Mouse (Mus musculus) midbrain, embryonic 12.5 days (tissue): ENCODE results near the gene Ccdc14. TPM values are rescaled to one million over a fixed set of nuclear protein-coding genes. Genes with fewer than 3 reads are reported as not detected.
"Not testable (repeated sequence)": the region's sequence is repeated elsewhere in the genome, so short reads cannot be mapped to it uniquely, and the experiment has no call there.

Experiments
- ATAC-seq: fragments of 200-750 bp; cut with Nextera tagmentation; 2 replicates; pipeline ENCODE4 v1.8.0; 2017; ENCODE audit warnings: low read depth, moderate TSS enrichment, moderate library complexity; ENCODE audit not compliant: low FRiP score
- H3K27ac ChIP-seq: fragments of 300-500 bp; sonication (generic); replicated peaks from 2 replicates; pipeline ENCODE4 v1.5.1; 2016; ENCODE audit warnings: mild to moderate bottlenecking
- H3K27me3 ChIP-seq: fragments of 300-500 bp; sonication (generic); 2 replicates; pipeline ENCODE4 v1.6.1; 2016; ENCODE audit warnings: mild to moderate bottlenecking
- H3K36me3 ChIP-seq: fragments of 300-500 bp; sonication (generic); 2 replicates; pipeline ENCODE4 v1.6.1; 2016
- H3K4me1 ChIP-seq: fragments of 300-500 bp; sonication (generic); 2 replicates; pipeline ENCODE4 v1.6.1; 2016
- H3K4me2 ChIP-seq: fragments of 300-500 bp; sonication (generic); replicated peaks from 2 replicates; pipeline ENCODE4 v1.6.1; 2016; ENCODE audit warnings: mild to moderate bottlenecking, moderate library complexity
- H3K4me3 ChIP-seq: fragments of 300-500 bp; sonication (generic); 2 replicates; pipeline ENCODE4 v1.5.1; 2016; ENCODE audit warnings: mild to moderate bottlenecking
- H3K9ac ChIP-seq: fragments of 300-500 bp; sonication (generic); replicated peaks from 2 replicates; pipeline ENCODE4 v1.6.1; 2016; ENCODE audit warnings: mild to moderate bottlenecking, moderate library complexity
- H3K9me3 ChIP-seq: fragments of 300-500 bp; sonication (generic); 2 replicates; pipeline ENCODE4 v1.6.1; 2016; ENCODE audit warnings: mild to moderate bottlenecking
- WGBS: fragments of 180-500 bp; shearing (Covaris S2); methylation state at CpG from one replicate; pipeline ENCODE4 v1.1.7; 2016; 5-methylcytosine and 5-hydroxymethylcytosine counted together
- polyA plus RNA-seq: library from polyadenylated mRNA; unstranded; fragments of >200 nt; fragmentation: Nextera tagmentation; extraction: Ambion mirVana; gene quantifications from 2 replicates; pipeline ENCODE4 v1.2.1, GENCODE M21; 2016

The Ccdc14 gene
- polyA plus RNA-seq, 1 experiment from 2014 or later, result 8.9 TPM

- peaks cover 6% of the 10 kb centered on the region; the same call in 1 of the 2 replicates for H3K4me1 ChIP-seq
- H3K36me3 ChIP-seq, result no peaks in the 10 kb centered on the region
- no peak overlapping the region for H3K4me3 ChIP-seq
- H3K9me3 ChIP-seq, result no peaks in the 10 kb centered on the region
- no peak overlapping the region for H3K4me2 ChIP-seq
- H3K9ac ChIP-seq, result no peak overlapping the region
- H3K27ac ChIP-seq, result no peak overlapping the region
- no peak for ATAC-seq
- 54% methylated on average over 3 of the region's 3 CpGs for WGBS
- H3K27me3 ChIP-seq, result peaks cover 31% of the 10 kb centered on the region
These were observed 17.6 kb upstream of the Ccdc14 start for GRCm38 (mm10) chr16:34672822-34673221.

GRCm38 (mm10) chr16:34674365-34674764 lies 16.1 kb upstream of the Ccdc14 start:
- Histone ChIP-seq H3K4me3 (no peak overlapping the region), H3K27ac (no peak overlapping the region), H3K4me1 (peaks cover 6% of the 10 kb centered on the region; the same call in 1 of the 2 replicates), H3K9me3 (no peaks in the 10 kb centered on the region), H3K9ac (no peak overlapping the region), H3K36me3 (no peaks in the 10 kb centered on the region), H3K4me2 (no peak overlapping the region), H3K27me3 (peaks cover 16% of the 10 kb centered on the region)
- 89% methylated on average over 6 of the region's 6 CpGs for WGBS
- no peak for ATAC-seq

GRCm38 (mm10) chr16:34681823-34682222 lies 8.6 kb upstream of the Ccdc14 start:
- ATAC-seq, result no peak
- Histone ChIP-seq H3K36me3 (no peaks in the 10 kb centered on the region), H3K9me3 (no peaks in the 10 kb centered on the region), H3K27me3 (no peaks in the 10 kb centered on the region), H3K4me3 (no peak overlapping the region), H3K4me2 (no peak overlapping the region), H3K27ac (no peak overlapping the region), H3K4me1 (no peaks in the 10 kb centered on the region), H3K9ac (no peak overlapping the region)

GRCm38 (mm10) chr16:34689879-34690278 lies 537 bp upstream of the Ccdc14 start:
- no peaks in the 10 kb centered on the region for H3K36me3 ChIP-seq
- 77% methylated on average over 3 of the region's 3 CpGs for WGBS
- peak overlapping the region; percentile 67 for H3K4me3 ChIP-seq
- no peak overlapping the region for H3K9ac ChIP-seq
- no peaks in the 10 kb centered on the region for H3K9me3 ChIP-seq
- H3K27me3 ChIP-seq, result no peaks in the 10 kb centered on the region
- peaks cover 13% of the 10 kb centered on the region for H3K4me1 ChIP-seq
- 0 out of 2 replicates have a peak overlapping the region, but pooled peaks have one; percentile 86 for H3K4me2 ChIP-seq
- peak overlapping the region; percentile 69; the same call in 1 of the 2 replicates for H3K27ac ChIP-seq
- peak; percentile 50; the same call in 1 of the 2 replicates for ATAC-seq

GRCm38 (mm10) chr16:34691156-34691555 lies 740 bp downstream of the Ccdc14 start:
- H3K27ac ChIP-seq, result peak overlapping the region; percentile 69
- H3K36me3 ChIP-seq, result peaks cover 6% of the 10 kb centered on the region; the same call in 1 of the 2 replicates
- no peaks in the 10 kb centered on the region for H3K27me3 ChIP-seq
- H3K4me3 ChIP-seq, result peak overlapping the region; percentile 67
- 8% methylated on average over 11 of the region's 11 CpGs for WGBS
- peak overlapping the region; percentile 63 for H3K9ac ChIP-seq
- no peaks in the 10 kb centered on the region for H3K9me3 ChIP-seq
- H3K4me2 ChIP-seq, result peak overlapping the region; percentile 86
- peaks cover 13% of the 10 kb centered on the region for H3K4me1 ChIP-seq
- no peak for ATAC-seq

GRCm38 (mm10) chr16:34694477-34694876 lies 4.1 kb downstream of the Ccdc14 start:
- H3K4me1 ChIP-seq, result peaks cover 13% of the 10 kb centered on the region
- peaks cover 23% of the 10 kb centered on the region for H3K36me3 ChIP-seq
- no peaks in the 10 kb centered on the region for H3K27me3 ChIP-seq
- H3K4me2 ChIP-seq, result no peak overlapping the region
- H3K9me3 ChIP-seq, result no peaks in the 10 kb centered on the region
- H3K27ac ChIP-seq, result no peak overlapping the region
- no peak overlapping the region for H3K4me3 ChIP-seq
- 94% methylated on average over 6 of the region's 7 CpGs for WGBS
- no peak overlapping the region for H3K9ac ChIP-seq
- no peak for ATAC-seq

GRCm38 (mm10) chr16:34698721-34699120 lies 8.3 kb downstream of the Ccdc14 start:
- not testable (repeated sequence) for H3K4me2 ChIP-seq, ATAC-seq, H3K27me3 ChIP-seq, H3K27ac ChIP-seq, H3K9me3 ChIP-seq, H3K9ac ChIP-seq, H3K4me3 ChIP-seq, H3K4me1 ChIP-seq
- peaks cover 29% of the 10 kb centered on the region for H3K36me3 ChIP-seq
- WGBS, result 73% methylated on average over 3 of the region's 3 CpGs

- Histone ChIP-seq H3K4me1 (no peaks in the 10 kb centered on the region), H3K27me3 (no peaks in the 10 kb centered on the region), H3K4me3 (no peak overlapping the region), H3K9ac (no peak overlapping the region), H3K27ac (no peak overlapping the region), H3K9me3 (no peaks in the 10 kb centered on the region), H3K36me3 (peaks cover 41% of the 10 kb centered on the region), H3K4me2 (no peak overlapping the region)
- peak; percentile 47; the same call in 1 of the 2 replicates for ATAC-seq
- 38% methylated on average over 7 of the region's 7 CpGs for WGBS
These were observed 9.9 kb downstream of the Ccdc14 start for GRCm38 (mm10) chr16:34700165-34700827.

GRCm38 (mm10) chr16:34700828-34701216 lies 10.4 kb downstream of the Ccdc14 start:
- no peak overlapping the region for H3K9ac ChIP-seq
- H3K36me3 ChIP-seq, result peaks cover 42% of the 10 kb centered on the region
- no peaks in the 10 kb centered on the region for H3K27me3 ChIP-seq
- no peak overlapping the region for H3K4me2 ChIP-seq
- 88% methylated on average over 6 of the region's 6 CpGs for WGBS
- ATAC-seq, result no peak
- H3K9me3 ChIP-seq, result no peaks in the 10 kb centered on the region
- no peak overlapping the region for H3K27ac ChIP-seq
- H3K4me3 ChIP-seq, result no peak overlapping the region
- no peaks in the 10 kb centered on the region for H3K4me1 ChIP-seq

GRCm38 (mm10) chr16:34706019-34706418 lies 15.6 kb downstream of the Ccdc14 start:
- Histone ChIP-seq H3K4me2 (no peak overlapping the region), H3K27me3 (no peaks in the 10 kb centered on the region), H3K9ac (no peak overlapping the region), H3K36me3 (peaks cover 46% of the 10 kb centered on the region), H3K4me3 (no peak overlapping the region), H3K4me1 (no peaks in the 10 kb centered on the region), H3K27ac (no peak overlapping the region), H3K9me3 (no peaks in the 10 kb centered on the region)
- no peak for ATAC-seq
- WGBS, result 92% methylated on average over 2 of the region's 2 CpGs

GRCm38 (mm10) chr16:34706487-34706946 lies 16.1 kb downstream of the Ccdc14 start:
- no peak for ATAC-seq
- Histone ChIP-seq H3K36me3 (peaks cover 46% of the 10 kb centered on the region), H3K4me2 (no peak overlapping the region), H3K27me3 (no peaks in the 10 kb centered on the region), H3K9ac (no peak overlapping the region), H3K4me3 (no peak overlapping the region), H3K9me3 (no peaks in the 10 kb centered on the region), H3K27ac (no peak overlapping the region), H3K4me1 (no peaks in the 10 kb centered on the region)
- WGBS, result 91% methylated on average over 7 of the region's 7 CpGs

- Histone ChIP-seq H3K9ac (no peak overlapping the region), H3K4me1 (no peaks in the 10 kb centered on the region), H3K9me3 (no peaks in the 10 kb centered on the region), H3K27me3 (no peaks in the 10 kb centered on the region), H3K4me2 (no peak overlapping the region), H3K36me3 (peaks cover 29% of the 10 kb centered on the region), H3K27ac (no peak overlapping the region), H3K4me3 (no peak overlapping the region)
- ATAC-seq, result no peak
- WGBS, result 85% methylated on average over 3 of the region's 3 CpGs
These were observed 21.1 kb downstream of the Ccdc14 start for GRCm38 (mm10) chr16:34711481-34711880.
